Mouse (Mus musculus) forebrain, embryonic 14.5 days (tissue): ENCODE measurements at regions not wholly inside any gene's neighbourhood (a gene's known extent, or its start where the extent isn't known, plus 50 kb on each side); places are given as distances from the start of the nearest gene placed in this dataset.

Source experiments
- ATAC-seq: fragments of 200-750 bp; cut with Nextera tagmentation; 2 replicates; pipeline ENCODE4 v1.8.0; 2017; ENCODE audit warnings: mild to moderate bottlenecking, moderate library complexity
- DNase-seq: peaks from one replicate; pipeline ENCODE4 v3.0.0-alpha.2; 2015; ENCODE audit warnings: low spot score
- H3K27ac ChIP-seq: fragments of 300-500 bp; sonication (generic); 2 replicates; pipeline ENCODE4 v1.5.1; 2014; ENCODE audit warnings: low read depth, mild to moderate bottlenecking, control low read depth, low read length, moderate library complexity
- H3K27me3 ChIP-seq: fragments of 300-500 bp; sonication (generic); replicated peaks from 2 replicates; pipeline ENCODE4 v1.6.1; 2014; ENCODE audit warnings: low read length, control low read depth, mixed read lengths; ENCODE audit not compliant: control insufficient read depth, insufficient read depth
- H3K36me3 ChIP-seq: fragments of 300-500 bp; sonication (generic); 2 replicates; pipeline ENCODE4 v1.6.1; 2014; ENCODE audit warnings: low read length, control low read depth; ENCODE audit not compliant: control insufficient read depth, insufficient read depth
- H3K4me1 ChIP-seq: fragments of 300-500 bp; sonication (generic); 2 replicates; pipeline ENCODE4 v1.6.1; 2014; ENCODE audit warnings: antibody characterized with exemption, low read length, control low read depth; ENCODE audit not compliant: control insufficient read depth, insufficient read depth
- H3K4me2 ChIP-seq: fragments of 300-500 bp; sonication (generic); 2 replicates; pipeline ENCODE4 v1.6.1; 2014; ENCODE audit warnings: mild to moderate bottlenecking, control low read depth, low read length
- H3K4me3 ChIP-seq: fragments of 300-500 bp; sonication (generic); 2 replicates; pipeline ENCODE4 v1.5.1; 2014; ENCODE audit warnings: low read depth, low read length, control low read depth
- H3K9ac ChIP-seq: fragments of 300-500 bp; sonication (generic); 2 replicates; pipeline ENCODE4 v1.6.1; 2014; ENCODE audit warnings: mild to moderate bottlenecking, low read length, control low read depth, moderate library complexity
- H3K9me3 ChIP-seq: fragments of 300-500 bp; sonication (generic); replicated peaks from 2 replicates; pipeline ENCODE4 v1.6.1; 2016; ENCODE audit warnings: low read length, control low read depth, mixed read lengths; ENCODE audit not compliant: control insufficient read depth
- WGBS: fragments of 180-500 bp; shearing (Covaris S2); extraction: QIAGEN DNeasy Blood & Tissue Kit; methylation state at CpG from one replicate; pipeline ENCODE4 v1.1.7; 2014; 5-methylcytosine and 5-hydroxymethylcytosine counted together

GRCm38 (mm10) chr7:82115646-82116045 lies 58.0 kb upstream of the Sh3gl3 start:
- ATAC-seq, result no peak
- Histone ChIP-seq H3K27ac (no peak overlapping the region), H3K36me3 (no peaks in the 10 kb centered on the region), H3K4me3 (no peak overlapping the region), H3K4me2 (no peak overlapping the region), H3K9ac (no peak overlapping the region), H3K4me1 (no peaks in the 10 kb centered on the region), H3K9me3 (no peaks in the 10 kb centered on the region), H3K27me3 (no peaks in the 10 kb centered on the region)
- WGBS, result 81% methylated on average over 6 of the region's 6 CpGs
- DNase-seq, result peak; percentile 23

DNA sequence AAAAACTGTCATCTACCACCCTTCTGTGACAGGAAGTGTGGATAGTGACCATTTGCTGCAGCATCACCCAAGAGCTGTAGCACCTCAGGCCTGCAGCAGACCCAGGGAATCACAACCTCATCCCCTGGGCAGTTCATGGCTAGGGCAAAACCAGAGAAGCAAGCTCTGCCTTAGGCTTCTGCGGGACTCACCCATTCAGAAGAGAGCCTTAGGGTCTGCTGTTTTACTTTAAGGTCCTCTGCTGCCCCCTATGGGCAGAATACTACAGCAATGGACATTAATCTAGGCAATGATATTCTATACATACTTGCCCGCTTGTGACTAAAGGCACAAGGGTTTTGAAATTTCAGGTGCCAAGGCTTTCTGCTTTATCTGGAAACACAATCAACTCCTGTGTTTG lies 54.4 kb upstream of the Sh3gl3 start:
- Histone ChIP-seq H3K9ac (no peak overlapping the region), H3K4me3 (no peak overlapping the region), H3K9me3 (no peaks in the 10 kb centered on the region), H3K4me2 (no peak overlapping the region), H3K36me3 (no peaks in the 10 kb centered on the region), H3K4me1 (no peaks in the 10 kb centered on the region), H3K27ac (no peak overlapping the region), H3K27me3 (no peaks in the 10 kb centered on the region)
- WGBS, result 18% methylated on average over 2 of the region's 2 CpGs
- peak; percentile 95 for DNase-seq
- peak; percentile 80 for ATAC-seq

GRCm38 (mm10) chr7:82119866-82120265 lies 53.8 kb upstream of the Sh3gl3 start:
- Histone ChIP-seq H3K27ac (no peak overlapping the region), H3K4me3 (no peak overlapping the region), H3K27me3 (no peaks in the 10 kb centered on the region), H3K9ac (no peak overlapping the region), H3K9me3 (no peaks in the 10 kb centered on the region), H3K4me2 (no peak overlapping the region), H3K36me3 (no peaks in the 10 kb centered on the region), H3K4me1 (no peaks in the 10 kb centered on the region)
- 49% methylated on average over 9 of the region's 9 CpGs for WGBS
- ATAC-seq (no peak), DNase-seq (no peak)

GRCm38 (mm10) chr7:82121746-82122145 lies 51.9 kb upstream of the Sh3gl3 start:
- Histone ChIP-seq H3K4me2 (no peak overlapping the region), H3K36me3 (no peaks in the 10 kb centered on the region), H3K9me3 (no peaks in the 10 kb centered on the region), H3K27me3 (no peaks in the 10 kb centered on the region), H3K9ac (no peak overlapping the region), H3K4me3 (no peak overlapping the region), H3K4me1 (no peaks in the 10 kb centered on the region), H3K27ac (no peak overlapping the region)
- peak; percentile 71 for DNase-seq
- no peak for ATAC-seq
- WGBS, result 2% methylated on average over 1 of the region's 1 CpGs
